Mouse (Mus musculus) olfactory bulb, adult 2 months (tissue): ENCODE measurements around the gene Slc6a21.

Source experiments
- CTCF ChIP-seq: fragments of 200-500 bp; IDR thresholded peaks from 2 replicates; pipeline ENCODE4 v1.5.1; 2012; ENCODE audit warnings: low read depth, mild to moderate bottlenecking, low read length, moderate library complexity; ENCODE audit not compliant: insufficient read depth
- POLR2A ChIP-seq: fragments of 200-500 bp; IDR thresholded peaks from 2 replicates; pipeline ENCODE4 v1.6.1; 2012; ENCODE audit warnings: mild to moderate bottlenecking, low read depth, low read length, moderate library complexity; ENCODE audit not compliant: insufficient read depth

GRCm38 (mm10) chr7:45335056-45335455 is 57.7 kb downstream of the Slc6a21 start, which contains the start of gene Hrc:
- TF ChIP-seq POLR2A (no peak), CTCF (no peak)
